Mouse (Mus musculus): ENCODE data around the gene Ncstn. TPM values are rescaled to one million over a fixed set of nuclear protein-coding genes. Genes with fewer than 3 reads are reported as not detected.

Ncstn gene
- 17.9 TPM for polyA plus RNA-seq (2014; fragmentation: Illumina TruSeq; extraction: RNeasy Lipid Tissue Mini Kit (QIAGEN cat#74804); ENCODE audit: low read depth, low replicate concordance)

GRCm38 (mm10) chr1:172082101-172082898 lies at the start of gene Ncstn, which contains the start of gene Copa:
Ncstn (minus strand) TSS chr1:172082795.
Copa (plus strand) TSS chr1:172082529.

DNA sequence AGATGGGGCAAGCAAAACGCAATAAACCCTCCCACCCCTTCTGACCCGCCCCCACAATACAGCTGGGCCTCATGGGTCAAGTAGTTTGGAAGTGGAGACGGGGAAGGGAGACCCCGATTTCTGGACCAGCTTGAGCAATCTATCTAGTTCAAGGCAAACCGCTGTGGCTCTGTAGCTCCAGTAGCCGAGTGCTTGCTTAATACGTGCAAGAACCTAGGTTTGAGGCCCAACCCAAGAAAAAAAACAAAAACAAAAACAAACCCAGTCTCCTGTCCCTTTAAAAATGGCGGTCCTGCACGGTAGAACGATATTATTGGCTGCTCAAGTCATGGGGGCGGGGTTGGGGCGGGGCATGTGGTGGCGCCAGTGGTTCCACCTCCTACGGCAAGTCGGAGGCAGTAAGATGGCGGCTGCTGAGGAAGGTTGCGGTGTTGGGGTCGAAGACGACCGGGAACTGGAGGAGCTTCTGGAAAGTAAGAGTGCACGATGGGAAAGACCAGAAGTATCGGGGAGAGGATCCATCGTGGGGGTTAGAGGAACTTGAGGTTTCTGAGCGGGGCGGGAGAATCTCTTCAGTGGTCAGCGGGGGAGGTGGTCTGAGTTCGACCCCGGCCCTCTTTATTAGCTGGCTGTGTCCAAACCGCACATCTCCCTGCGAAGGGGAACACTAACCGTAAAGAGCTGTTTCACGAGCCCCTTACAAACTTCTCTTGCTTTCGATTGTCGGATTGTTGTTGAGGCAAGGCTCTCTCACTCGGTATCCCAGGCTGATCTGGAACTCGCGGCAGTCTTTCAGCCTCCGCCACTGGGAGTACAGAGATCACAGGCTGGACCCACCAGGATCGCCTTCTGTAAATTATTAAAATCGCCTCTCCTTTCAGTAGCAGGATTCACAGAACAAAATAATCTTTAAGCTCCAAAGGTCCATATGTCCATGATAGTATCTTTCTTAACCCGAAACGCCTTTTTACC lies 44.1 kb upstream of the Ncstn start, which contains the start of gene Pex19:
Gene Pex19, plus strand, starts transcription at position 380 of the 972 bp plus-strand sequence.

DNA sequence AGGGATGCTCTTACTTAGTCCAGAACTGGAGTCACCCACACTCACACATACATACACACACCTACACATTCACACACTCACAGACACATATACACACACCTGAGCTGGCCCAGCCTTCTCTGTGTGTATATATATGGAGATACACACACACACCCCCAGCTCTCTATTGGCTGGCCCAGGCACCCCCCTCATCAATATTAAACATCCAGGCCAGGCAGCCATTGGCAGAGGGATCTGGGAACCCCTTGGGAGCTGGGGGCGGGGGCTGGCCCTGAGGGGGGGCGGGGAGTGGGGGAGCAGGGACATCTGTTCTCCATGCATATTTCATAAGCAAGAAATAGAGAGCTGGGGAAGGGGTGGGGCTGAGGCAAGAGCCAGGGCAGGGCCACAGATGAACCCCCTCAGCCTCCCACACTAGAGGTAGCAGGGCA lies 25.1 kb downstream of the Ncstn start, which contains the start of gene Nhlh1:
Gene Nhlh1, minus strand, starts transcription at position 83 of the 431 bp plus-strand sequence.

GRCm38 (mm10) chr1:172028394-172029275 lies 54.0 kb downstream of the Ncstn start, which contains the start of gene Vangl2:
Vangl2 (minus strand) TSS chr1:172028444.

Other genes starting within 250 kb of the Ncstn start
- 2.4 TPM for gene Cd84, start 243.1 kb downstream of the Ncstn start, polyA plus RNA-seq (2014; fragmentation: Illumina TruSeq; extraction: RNeasy Lipid Tissue Mini Kit (QIAGEN cat#74804); ENCODE audit: low read depth, low replicate concordance)
- gene Gm10521, start 187.1 kb downstream of the Ncstn start, polyA plus RNA-seq (2014; fragmentation: Illumina TruSeq; extraction: RNeasy Lipid Tissue Mini Kit (QIAGEN cat#74804); ENCODE audit: low read depth, low replicate concordance) = 0.13 TPM
- gene Slamf6, start 165.3 kb downstream of the Ncstn start, polyA plus RNA-seq (2014; fragmentation: Illumina TruSeq; extraction: RNeasy Lipid Tissue Mini Kit (QIAGEN cat#74804); ENCODE audit: low read depth, low replicate concordance) = 0.06 TPM
- 0.35 TPM for gene Vangl2, start 54.4 kb downstream of the Ncstn start, polyA plus RNA-seq (2014; fragmentation: Illumina TruSeq; extraction: RNeasy Lipid Tissue Mini Kit (QIAGEN cat#74804); ENCODE audit: low read depth, low replicate concordance)
- gene Nhlh1, start 25.2 kb downstream of the Ncstn start, polyA plus RNA-seq (2014; fragmentation: Illumina TruSeq; extraction: RNeasy Lipid Tissue Mini Kit (QIAGEN cat#74804); ENCODE audit: low read depth, low replicate concordance) = not detected
- 78.8 TPM for gene Copa, start 266 bp downstream of the Ncstn start, polyA plus RNA-seq (2014; fragmentation: Illumina TruSeq; extraction: RNeasy Lipid Tissue Mini Kit (QIAGEN cat#74804); ENCODE audit: low read depth, low replicate concordance)
- 19.4 TPM for gene Pex19, start 44.0 kb upstream of the Ncstn start, polyA plus RNA-seq (2014; fragmentation: Illumina TruSeq; extraction: RNeasy Lipid Tissue Mini Kit (QIAGEN cat#74804); ENCODE audit: low read depth, low replicate concordance)
- 73.1 TPM for gene Dcaf8, start 65.3 kb upstream of the Ncstn start, polyA plus RNA-seq (2014; fragmentation: Illumina TruSeq; extraction: RNeasy Lipid Tissue Mini Kit (QIAGEN cat#74804); ENCODE audit: low read depth, low replicate concordance)
- gene Pea15a, start 124.0 kb upstream of the Ncstn start, polyA plus RNA-seq (2014; fragmentation: Illumina TruSeq; extraction: RNeasy Lipid Tissue Mini Kit (QIAGEN cat#74804); ENCODE audit: low read depth, low replicate concordance) = 19.4 TPM
- gene Casq1, start 137.1 kb upstream of the Ncstn start, polyA plus RNA-seq (2014; fragmentation: Illumina TruSeq; extraction: RNeasy Lipid Tissue Mini Kit (QIAGEN cat#74804); ENCODE audit: low read depth, low replicate concordance) = 4.4 TPM
- gene Atp1a4, start 175.6 kb upstream of the Ncstn start, polyA plus RNA-seq (2014; fragmentation: Illumina TruSeq; extraction: RNeasy Lipid Tissue Mini Kit (QIAGEN cat#74804); ENCODE audit: low read depth, low replicate concordance) = 286 TPM
- gene Igsf8, start 178.8 kb upstream of the Ncstn start, polyA plus RNA-seq (2014; fragmentation: Illumina TruSeq; extraction: RNeasy Lipid Tissue Mini Kit (QIAGEN cat#74804); ENCODE audit: low read depth, low replicate concordance) = 0.74 TPM
- gene Atp1a2, start 215.3 kb upstream of the Ncstn start, polyA plus RNA-seq (2014; fragmentation: Illumina TruSeq; extraction: RNeasy Lipid Tissue Mini Kit (QIAGEN cat#74804); ENCODE audit: low read depth, low replicate concordance) = 9.5 TPM
- 8.4 TPM for gene Kcnj9, start 246.5 kb upstream of the Ncstn start, polyA plus RNA-seq (2014; fragmentation: Illumina TruSeq; extraction: RNeasy Lipid Tissue Mini Kit (QIAGEN cat#74804); ENCODE audit: low read depth, low replicate concordance)

Data from testis, adult 10 weeks (tissue).